In the genomic region with DNA sequence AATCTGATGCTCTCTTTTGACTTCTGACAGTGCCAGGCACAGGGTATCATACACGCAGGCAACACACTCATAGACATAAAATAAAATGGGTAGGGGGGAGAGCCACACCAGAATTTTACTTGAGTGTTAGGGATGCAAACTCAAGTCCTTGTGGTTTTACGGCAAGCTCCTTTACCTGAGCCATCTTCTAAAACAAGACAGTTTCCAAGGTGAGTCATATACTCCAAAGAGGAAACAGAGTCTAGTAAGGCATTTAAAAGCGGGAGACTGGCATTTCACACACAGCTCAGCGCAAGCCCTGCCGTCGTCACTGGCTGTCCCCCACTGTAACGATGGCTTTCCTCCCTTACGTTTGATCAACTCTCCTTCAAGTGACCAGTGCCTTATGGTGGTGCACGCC, we compare ENCODE assay signal across 25 mouse cellular contexts. TPM values are rescaled to one million over a fixed set of nuclear protein-coding genes. Genes with fewer than 3 reads are reported as not detected.
DNase-seq lines count a peak whose midpoint lies in the region; ATAC-seq and TF ChIP-seq lines count a peak whose summit lies in the region.
"Had no signal": no experiment of that assay in that cellular context is flagged by ENCODE, and none has a peak within 500 bp of the region (broad histone marks: within the 10 kb centered on the region; RNA-seq: fewer than 3 reads in every experiment).

No protein-coding gene starts in this region.

- no peak for TF ChIP-seq EP300 in liver, embryonic 14.5 days (IDR thresholded peaks at IDR 0.05; ENCODE audit: low read depth)

- peaks cover 20% of the 10 kb centered on the region for H3K4me1 ChIP-seq in bone marrow, adult 2 months (ENCODE audit: control insufficient read depth, insufficient read depth, low read length)
- H3K4me1 ChIP-seq in liver, embryonic 14.5 days (replicated peaks; ENCODE audit: control insufficient read depth in 2 of 2, insufficient read depth in 2 of 2, low read length in 1 of 2) = peaks cover 56 to 60% of the 10 kb centered on the region in 2 experiments
- peaks cover 19% of the 10 kb centered on the region for H3K4me1 ChIP-seq in cerebellum, adult 2 months (ENCODE audit: control insufficient read depth, insufficient read depth, low read length)

- H3K36me3 ChIP-seq in liver, embryonic 14.5 days (replicated peaks; ENCODE audit: control insufficient read depth, insufficient read depth, low read depth) = no peaks in the 10 kb centered on the region
- H3K36me3 ChIP-seq: embryonic facial prominence, embryonic 12.5 days; heart, embryonic 10.5 days; heart, embryonic 15.5 days; hindbrain, embryonic 12.5 days; neural tube, embryonic 13.5 days; stomach, embryonic 15.5 days had no signal

- no peak for TF ChIP-seq CTCF in bone marrow, adult 2 months (IDR thresholded peaks at IDR 0.05; ENCODE audit: control insufficient read depth, insufficient read depth, low read length)
- TF ChIP-seq CTCF in liver, embryonic 14.5 days (IDR thresholded peaks at IDR 0.05; ENCODE audit: low read depth) = no peak
- TF ChIP-seq CTCF in cerebellum, adult 2 months (IDR thresholded peaks at IDR 0.05; ENCODE audit: borderline replicate concordance, insufficient read depth, low read depth, low read length) = no peak

- DNase-seq in CD4-positive, CD25-positive, alpha-beta regulatory T cell, adult 2 months (ENCODE audit: low read depth, low spot score) = peak; percentile 49
- peak; percentile 54 for DNase-seq in CD4-positive helper T cell, adult 2 months (ENCODE audit: low read depth, low spot score)
- no peak for DNase-seq in liver, embryonic 14.5 days (ENCODE audit: low read depth in 3 of 3, low spot score in 3 of 3)
- no peak for DNase-seq in cerebellum, adult 2 months
- no peak for DNase-seq in testis, postnatal 14 days (ENCODE audit: low spot score)
- DNase-seq: adrenal gland, postnatal 25 days; cerebellum, adult 8-10 months; cerebellum, postnatal 36 days; kidney, adult 8-10 months; layer of hippocampus, adult 9-11 months had no signal

- no peak overlapping the region for H3K4me3 ChIP-seq in bone marrow, adult 2 months (replicated peaks; ENCODE audit: control insufficient read depth, low read depth, low read length)
- H3K4me3 ChIP-seq in liver, embryonic 14.5 days (ENCODE audit: insufficient read depth in 1 of 2, low read depth in 2 of 2, low read length in 2 of 2) = no peak overlapping the region
- H3K4me3 ChIP-seq in cerebellum, adult 2 months (replicated peaks; ENCODE audit: insufficient read depth, low read depth, low read length) = no peak overlapping the region
- H3K4me3 ChIP-seq: embryonic facial prominence, embryonic 12.5 days; heart, embryonic 10.5 days; heart, embryonic 15.5 days; hindbrain, embryonic 12.5 days; myocyte; neural tube, embryonic 13.5 days; stomach, embryonic 15.5 days had no signal

- H3K4me2 ChIP-seq in liver, embryonic 14.5 days (ENCODE audit: low read depth) = peak overlapping the region; percentile 54
- H3K4me2 ChIP-seq: embryonic facial prominence, embryonic 12.5 days; heart, embryonic 15.5 days; hindbrain, embryonic 12.5 days; midbrain, embryonic 11.5 days; neural tube, embryonic 13.5 days; stomach, embryonic 15.5 days had no signal

- H3K9ac ChIP-seq in liver, embryonic 14.5 days (replicated peaks) = peak overlapping the region; percentile 38
- H3K9ac ChIP-seq: embryonic facial prominence, embryonic 12.5 days; heart, embryonic 15.5 days; hindbrain, embryonic 12.5 days; neural tube, embryonic 13.5 days; stomach, embryonic 15.5 days had no signal

- no peaks in the 10 kb centered on the region for H3K9me3 ChIP-seq in liver, embryonic 14.5 days (ENCODE audit: control insufficient read depth, low read length)
- H3K9me3 ChIP-seq: embryonic facial prominence, embryonic 12.5 days; heart, embryonic 10.5 days; heart, embryonic 15.5 days; hindbrain, embryonic 12.5 days; neural tube, embryonic 13.5 days; stomach, embryonic 15.5 days had no signal

- peak overlapping the region; percentile 22; the same call in 1 of the 2 replicates for H3K27ac ChIP-seq in bone marrow, adult 2 months (ENCODE audit: control insufficient read depth, insufficient read depth, low read depth, low read length, poor library complexity)
- H3K27ac ChIP-seq in liver, embryonic 14.5 days = peak overlapping the region; percentile 92
- H3K27ac ChIP-seq in cerebellum, adult 2 months (ENCODE audit: insufficient read depth, low read length) = no peak overlapping the region
- H3K27ac ChIP-seq: embryonic facial prominence, embryonic 12.5 days; heart, embryonic 10.5 days; heart, embryonic 15.5 days; hindbrain, embryonic 12.5 days; hindbrain, postnatal 0 days; kidney, postnatal 0 days; neural tube, embryonic 13.5 days; stomach, embryonic 15.5 days had no signal

- no peaks in the 10 kb centered on the region for H3K27me3 ChIP-seq in liver, embryonic 14.5 days (ENCODE audit: control insufficient read depth, insufficient read depth, low read length)
- H3K27me3 ChIP-seq in cerebellum, adult 2 months (ENCODE audit: control insufficient read depth, insufficient read depth, low read length) = no peaks in the 10 kb centered on the region
- H3K27me3 ChIP-seq: embryonic facial prominence, embryonic 12.5 days; heart, embryonic 15.5 days; hindbrain, embryonic 12.5 days; neural tube, embryonic 13.5 days; stomach, embryonic 15.5 days had no signal

- 66% methylated on average over 9 of the region's 9 CpGs for WGBS in bone marrow, adult 2 months
- 75% methylated on average over 9 of the region's 9 CpGs for WGBS in liver, embryonic 14.5 days (ENCODE audit: insufficient replicate concordance)
- WGBS in cerebellum, adult 2 months = 94% methylated on average over 9 of the region's 9 CpGs

- no peak for ATAC-seq in CD4-positive, CD25-positive, alpha-beta regulatory T cell, adult 4 months
- ATAC-seq in liver, embryonic 14.5 days (ENCODE audit: insufficient read depth) = no peak
- no peak for ATAC-seq in monocyte, adult 5-6 weeks (replicated peaks; ENCODE audit: insufficient number of reproducible peaks, low FRiP score, low TSS enrichment, poor library complexity, severe bottlenecking)
- ATAC-seq: forebrain, embryonic 14.5 days; hindbrain, postnatal 0 days; midbrain, embryonic 16.5 days had no signal

- no peak for TF ChIP-seq POLR2A in bone marrow, adult 2 months (IDR thresholded peaks at IDR 0.05; ENCODE audit: borderline replicate concordance, control insufficient read depth, low read depth, low read length)
- no peak for TF ChIP-seq POLR2A in cerebellum, adult 2 months (IDR thresholded peaks at IDR 0.05; ENCODE audit: borderline replicate concordance, insufficient read depth, low read length)

RNA-seq across cellular contexts. Expression of gene Pitpnc1, which starts 22.6 kb away (rescaled TPM):
- polyA plus RNA-seq in CD4-positive, CD25-positive, alpha-beta regulatory T cell, adult 4 months (2017; shearing (Covaris generic)) = 100 to 1,000 TPM; 119 to 141 TPM
- polyA plus RNA-seq in bone marrow, adult 2 months (2011; ENCODE audit: insufficient read depth, insufficient read length, low replicate concordance, missing spikeins) = 11.1 and 14.0 TPM in 2 replicates
- polyA plus RNA-seq in liver, embryonic 14.5 days (2012; rRNA removed) = 2.7 and 3.0 TPM in 2 replicates
- polyA plus RNA-seq in liver, embryonic 14.5 days (2014; fragmentation: Nextera tagmentation; extraction: Ambion mirVana) = 5.8 and 6.7 TPM in 2 replicates
- 18.5 to 57.1 TPM (median 24.2 TPM) in 3 replicates for total RNA-seq in monocyte, adult 5-6 weeks (2017)
- polyA plus RNA-seq in cerebellum, adult 2 months (2012; rRNA removed) = 26.7 and 30.0 TPM in 2 replicates

RNA-seq across cellular contexts. Expression of gene Psmd12, which starts 31.4 kb away (rescaled TPM):
- 100 to 1,000 TPM; 106 to 112 TPM for polyA plus RNA-seq in CD4-positive, CD25-positive, alpha-beta regulatory T cell, adult 4 months (2017; shearing (Covaris generic))
- 34.4 and 61.0 TPM in 2 replicates for polyA plus RNA-seq in bone marrow, adult 2 months (2011; ENCODE audit: insufficient read depth, insufficient read length, low replicate concordance, missing spikeins)
- 22.3 and 45.6 TPM in 2 replicates for polyA plus RNA-seq in liver, embryonic 14.5 days (2012; rRNA removed)
- polyA plus RNA-seq in liver, embryonic 14.5 days (2014; fragmentation: Nextera tagmentation; extraction: Ambion mirVana) = 103 and 105 TPM in 2 replicates
- 79.8 to 93.6 TPM (median 87.8 TPM) in 3 replicates for total RNA-seq in monocyte, adult 5-6 weeks (2017)
- 71.5 and 76.4 TPM in 2 replicates for polyA plus RNA-seq in cerebellum, adult 2 months (2012; rRNA removed)

Comparison
In these comparisons a context has a peak if more than half of its experiments do, and no peak if none do; other contexts are left out.
1. DNase-seq: peak in CD4-positive, CD25-positive, alpha-beta regulatory T cell, adult 2 months (single experiment) and CD4-positive helper T cell, adult 2 months (single experiment); none in liver, embryonic 14.5 days (0 of 3), cerebellum, adult 2 months (0 of 2) and testis, postnatal 14 days (single experiment).